Mouse (Mus musculus) hindbrain, embryonic 10.5 days (tissue): ENCODE data around the gene Lingo2. TPM values are rescaled to one million over a fixed set of nuclear protein-coding genes. Genes with fewer than 3 reads are reported as not detected.
"Not testable (repeated sequence)": the region's sequence is repeated elsewhere in the genome, so short reads cannot be mapped to it uniquely, and the experiment has no call there.

Experiments
- DNase-seq: peaks from one replicate; pipeline ENCODE4 v3.0.0-alpha.2; 2017; ENCODE audit warnings: low spot score
- H3K27ac ChIP-seq: fragments of 300-500 bp; sonication (generic); 2 replicates; pipeline ENCODE4 v1.5.1; 2016; ENCODE audit warnings: mild to moderate bottlenecking, moderate library complexity
- H3K27me3 ChIP-seq: fragments of 300-500 bp; sonication (generic); 2 replicates; pipeline ENCODE4 v1.6.1; 2016; ENCODE audit warnings: mild to moderate bottlenecking; ENCODE audit not compliant: poor library complexity, insufficient read depth, severe bottlenecking
- H3K36me3 ChIP-seq: fragments of 300-500 bp; sonication (generic); 2 replicates; pipeline ENCODE4 v1.6.1; 2016; ENCODE audit warnings: mild to moderate bottlenecking, moderate library complexity
- H3K4me1 ChIP-seq: fragments of 300-500 bp; sonication (generic); replicated peaks from 2 replicates; pipeline ENCODE4 v1.6.1; 2016; ENCODE audit warnings: mild to moderate bottlenecking
- H3K4me3 ChIP-seq: fragments of 300-500 bp; sonication (generic); 2 replicates; pipeline ENCODE4 v1.5.1; 2016; ENCODE audit warnings: mild to moderate bottlenecking, moderate library complexity
- H3K9me3 ChIP-seq: fragments of 300-500 bp; sonication (generic); 2 replicates; pipeline ENCODE4 v1.6.1; 2016; ENCODE audit warnings: mild to moderate bottlenecking, moderate library complexity
- WGBS: fragments of 180-500 bp; shearing (Covaris S2); methylation state at CpG from one replicate; pipeline ENCODE4 v1.1.7; 2016; 5-methylcytosine and 5-hydroxymethylcytosine counted together
- polyA plus RNA-seq: library from polyadenylated mRNA; unstranded; fragments of >200 nt; fragmentation: Nextera tagmentation; extraction: Ambion mirVana; gene quantifications from 2 replicates; pipeline ENCODE4 v1.2.1, GENCODE M21; 2016

Lingo2 gene
- polyA plus RNA-seq, 1 experiment from 2014 or later = 0.99 TPM

- H3K9me3 ChIP-seq = no peaks in the 10 kb centered on the region
Observed at GRCm38 (mm10) chr4:36186231-36186922, 765.2 kb downstream of the Lingo2 start.

GRCm38 (mm10) chr4:36183643-36184042 is 767.9 kb downstream of the Lingo2 start:
- no peak for DNase-seq
- 73% methylated on average over 4 of the region's 4 CpGs for WGBS
- Histone ChIP-seq H3K9me3 (no peaks in the 10 kb centered on the region), H3K4me1 (no peaks in the 10 kb centered on the region), H3K27me3 (no peaks in the 10 kb centered on the region), H3K27ac (no peak overlapping the region), H3K4me3 (no peak overlapping the region), H3K36me3 (no peaks in the 10 kb centered on the region)

More at GRCm38 (mm10) chr4:36186231-36186922, 765.2 kb downstream of the Lingo2 start:
- 65% methylated on average over 7 of the region's 7 CpGs for WGBS
- no peak overlapping the region for H3K27ac ChIP-seq
- no peak overlapping the region for H3K4me3 ChIP-seq
- no peaks in the 10 kb centered on the region for H3K27me3 ChIP-seq
- DNase-seq = no peak
- no peaks in the 10 kb centered on the region for H3K36me3 ChIP-seq
- H3K4me1 ChIP-seq = no peaks in the 10 kb centered on the region

GRCm38 (mm10) chr4:36170099-36170498 is 781.4 kb downstream of the Lingo2 start:
- no peaks in the 10 kb centered on the region for H3K9me3 ChIP-seq
- no peaks in the 10 kb centered on the region for H3K36me3 ChIP-seq
- no peaks in the 10 kb centered on the region for H3K4me1 ChIP-seq
- H3K27ac ChIP-seq = no peak overlapping the region
- no peak overlapping the region for H3K4me3 ChIP-seq
- no peak for DNase-seq
- no peaks in the 10 kb centered on the region for H3K27me3 ChIP-seq
- 43% methylated on average over 1 of the region's 1 CpGs for WGBS

- DNase-seq = no peak
- H3K27ac ChIP-seq = no peak overlapping the region
- H3K4me3 ChIP-seq = no peak overlapping the region
- no peaks in the 10 kb centered on the region for H3K27me3 ChIP-seq
- no peaks in the 10 kb centered on the region for H3K36me3 ChIP-seq
- H3K4me1 ChIP-seq = no peaks in the 10 kb centered on the region
- H3K9me3 ChIP-seq = no peaks in the 10 kb centered on the region
Observed at GRCm38 (mm10) chr4:36131341-36131740, 820.2 kb downstream of the Lingo2 start.

DNA sequence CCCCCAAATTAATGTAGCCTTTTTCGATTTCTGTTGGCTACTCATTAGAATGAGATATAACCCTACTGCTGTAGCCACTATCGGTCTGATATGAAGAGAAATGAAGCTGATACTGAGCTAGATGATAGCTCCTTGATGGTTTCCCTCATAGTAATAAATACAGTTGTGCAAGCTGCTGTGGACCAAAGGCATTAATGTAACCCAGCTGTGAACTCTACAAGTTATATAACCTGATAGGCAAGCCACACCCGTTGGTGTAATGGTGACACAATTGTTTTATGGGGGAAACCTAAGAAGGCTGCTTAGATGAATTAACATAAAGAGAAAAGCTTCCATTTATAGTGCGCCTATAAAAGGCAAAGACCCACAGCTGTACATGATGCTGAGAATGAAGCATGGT is 856.1 kb downstream of the Lingo2 start:
- Histone ChIP-seq H3K27me3 (no peaks in the 10 kb centered on the region), H3K36me3 (no peaks in the 10 kb centered on the region), H3K9me3 (no peaks in the 10 kb centered on the region), H3K27ac (no peak overlapping the region), H3K4me3 (no peak overlapping the region), H3K4me1 (no peaks in the 10 kb centered on the region)
- DNase-seq = no peak
- 88% methylated on average over 4 of the region's 4 CpGs for WGBS

DNA sequence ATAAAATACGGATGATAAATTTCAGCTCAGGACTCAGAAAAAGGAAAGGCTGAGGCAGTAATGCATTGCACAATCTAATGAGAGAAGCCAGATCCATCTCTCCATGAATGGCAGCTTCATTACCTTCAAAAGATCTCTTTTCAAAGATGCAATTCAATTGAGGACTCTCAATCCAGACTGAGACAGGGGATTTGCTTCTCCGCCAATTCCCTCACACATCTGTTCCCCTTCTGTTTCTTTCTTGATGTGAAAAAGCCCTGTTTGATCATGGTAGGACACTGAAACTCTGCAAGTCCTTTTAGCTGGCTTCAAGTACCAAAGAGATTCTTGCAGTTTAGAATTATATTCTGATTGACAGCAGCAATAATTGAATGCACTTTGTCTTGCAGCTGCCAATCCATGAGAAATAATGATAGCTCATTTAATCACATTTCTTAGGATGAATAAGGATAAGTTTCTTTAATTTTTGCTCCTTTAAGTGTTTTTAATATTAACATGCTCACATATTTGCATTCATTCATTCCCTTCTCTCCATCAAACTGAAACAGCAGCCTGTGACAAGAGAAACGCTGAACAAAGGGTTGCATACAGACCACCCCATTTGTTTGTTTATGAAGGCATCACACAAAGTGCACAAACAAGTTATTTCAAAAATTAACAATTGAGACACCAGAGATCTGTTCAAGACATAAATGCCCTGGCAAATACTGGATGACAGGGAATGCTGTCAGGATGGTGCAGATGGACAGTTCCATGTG is 870.3 kb downstream of the Lingo2 start:
- Histone ChIP-seq H3K27ac (no peak overlapping the region), H3K4me3 (no peak overlapping the region), H3K4me1 (no peaks in the 10 kb centered on the region), H3K36me3 (no peaks in the 10 kb centered on the region), H3K27me3 (no peaks in the 10 kb centered on the region), H3K9me3 (no peaks in the 10 kb centered on the region)
- DNase-seq = no peak
- WGBS = 68% methylated on average over 3 of the region's 3 CpGs

DNA sequence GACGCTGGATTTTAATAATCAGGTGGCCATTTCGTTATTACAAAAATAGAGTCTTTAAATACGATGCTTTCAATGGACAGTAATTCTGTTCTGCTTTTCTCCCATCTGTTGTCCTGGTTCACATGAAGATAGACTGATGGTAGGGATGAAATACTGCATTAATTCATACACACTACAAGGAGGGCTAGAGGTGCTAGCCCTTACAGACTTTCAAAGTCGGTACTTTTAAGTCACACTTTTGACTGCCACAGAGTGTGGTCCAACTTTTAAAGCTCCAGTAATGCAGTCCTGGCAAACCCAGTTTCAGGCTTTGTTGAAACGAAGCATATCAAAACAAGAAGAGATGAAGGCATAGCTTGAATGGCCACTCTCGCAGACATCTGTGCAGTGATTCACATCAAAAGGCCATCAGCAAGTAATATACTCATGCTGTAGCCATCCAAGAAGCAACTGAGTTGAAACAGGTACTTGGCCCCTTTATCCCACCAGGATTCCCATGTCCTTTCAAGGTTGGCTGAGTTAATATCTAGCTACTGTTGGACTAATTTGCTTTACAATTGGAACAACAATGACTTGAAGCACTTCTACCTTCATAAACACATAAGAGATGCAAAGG is 872.5 kb downstream of the Lingo2 start:
- no peak overlapping the region for H3K4me3 ChIP-seq
- no peak for DNase-seq
- H3K36me3 ChIP-seq = no peaks in the 10 kb centered on the region
- no peak overlapping the region for H3K27ac ChIP-seq
- H3K9me3 ChIP-seq = no peaks in the 10 kb centered on the region
- H3K27me3 ChIP-seq = no peaks in the 10 kb centered on the region
- 88% methylated on average over 6 of the region's 6 CpGs for WGBS
- no peaks in the 10 kb centered on the region for H3K4me1 ChIP-seq

DNA sequence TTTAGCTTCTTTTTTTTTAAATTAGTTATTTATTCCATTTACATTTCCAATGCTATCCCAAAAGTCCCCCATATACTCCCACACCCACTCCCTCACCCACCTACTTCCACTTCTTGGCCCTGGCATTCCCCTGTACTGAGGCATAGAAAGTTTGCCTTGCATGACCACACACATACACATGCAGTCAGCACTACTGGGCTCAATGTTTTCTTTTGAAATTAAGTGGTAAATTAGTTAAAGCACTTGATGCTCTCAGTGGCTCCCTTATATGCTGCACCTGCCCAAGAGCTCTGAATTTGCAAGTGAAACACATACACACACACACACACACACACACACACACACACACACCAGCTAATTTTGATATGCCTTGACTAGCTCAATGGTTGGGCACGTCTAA is 886.8 kb downstream of the Lingo2 start:
- not testable (repeated sequence) for DNase-seq, H3K27ac ChIP-seq, H3K4me3 ChIP-seq, H3K4me1 ChIP-seq, H3K27me3 ChIP-seq, H3K9me3 ChIP-seq, H3K36me3 ChIP-seq
- WGBS = 67% methylated on average over 1 of the region's 1 CpGs

GRCm38 (mm10) chr4:36052791-36053376 is 898.7 kb downstream of the Lingo2 start:
- Histone ChIP-seq H3K9me3 (no peaks in the 10 kb centered on the region), H3K4me1 (no peaks in the 10 kb centered on the region), H3K27me3 (no peaks in the 10 kb centered on the region), H3K4me3 (no peak overlapping the region), H3K27ac (no peak overlapping the region), H3K36me3 (no peaks in the 10 kb centered on the region)
- DNase-seq = no peak
- 73% methylated on average over 6 of the region's 6 CpGs for WGBS

DNA sequence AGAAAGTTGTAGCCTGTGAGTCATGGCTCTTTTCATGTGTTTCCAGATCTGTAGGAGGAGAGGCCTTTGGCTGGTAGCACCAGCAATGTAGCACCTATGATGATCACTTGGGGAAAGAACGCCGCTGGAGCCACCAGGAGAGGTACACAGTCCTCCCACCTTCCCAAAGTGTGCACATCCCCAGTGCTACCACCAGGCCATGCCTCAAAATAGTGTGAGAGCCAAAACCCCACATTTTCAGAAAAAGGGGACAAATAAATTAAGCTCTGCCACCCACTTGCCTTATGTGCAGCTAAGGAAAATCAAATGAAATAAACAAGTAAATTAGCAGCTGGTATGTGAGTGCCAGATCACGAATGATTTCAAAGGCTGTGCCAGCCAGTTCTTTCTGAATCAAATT is 911.2 kb downstream of the Lingo2 start:
- Histone ChIP-seq H3K9me3 (no peaks in the 10 kb centered on the region), H3K36me3 (no peaks in the 10 kb centered on the region), H3K4me3 (no peak overlapping the region), H3K27me3 (no peaks in the 10 kb centered on the region), H3K4me1 (no peaks in the 10 kb centered on the region), H3K27ac (no peak overlapping the region)
- DNase-seq = no peak
- WGBS = 91% methylated on average over 3 of the region's 3 CpGs

- Histone ChIP-seq H3K9me3 (no peaks in the 10 kb centered on the region), H3K4me3 (no peak overlapping the region), H3K27ac (no peak overlapping the region), H3K4me1 (no peaks in the 10 kb centered on the region), H3K36me3 (no peaks in the 10 kb centered on the region), H3K27me3 (no peaks in the 10 kb centered on the region)
- DNase-seq = no peak
- WGBS = 93% methylated on average over 2 of the region's 2 CpGs
Observed at GRCm38 (mm10) chr4:36038742-36039141, 912.8 kb downstream of the Lingo2 start.

DNA sequence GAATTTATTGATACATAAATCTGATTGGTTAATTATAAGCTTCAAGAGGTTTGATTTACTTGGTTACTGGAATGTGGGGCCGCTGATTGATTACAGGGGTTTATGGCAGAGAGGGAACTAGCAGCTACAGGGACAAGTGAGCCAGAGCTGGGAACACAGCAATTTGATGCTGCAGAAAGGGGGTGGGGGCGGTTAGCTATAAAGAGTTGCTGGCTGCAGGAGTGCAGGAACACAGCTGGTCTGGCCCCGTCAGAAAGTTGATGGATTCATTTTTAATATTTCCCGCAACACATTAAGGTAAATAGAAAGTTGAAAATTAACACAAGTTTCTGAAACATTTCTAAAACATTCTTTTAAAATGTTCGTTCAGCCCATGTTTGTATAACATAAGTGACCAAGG is 919.5 kb downstream of the Lingo2 start:
- Histone ChIP-seq H3K36me3 (no peaks in the 10 kb centered on the region), H3K4me3 (no peak overlapping the region), H3K27ac (no peak overlapping the region), H3K27me3 (no peaks in the 10 kb centered on the region), H3K9me3 (no peaks in the 10 kb centered on the region), H3K4me1 (no peaks in the 10 kb centered on the region)
- 84% methylated on average over 5 of the region's 5 CpGs for WGBS
- DNase-seq = no peak

- Histone ChIP-seq H3K4me3 (no peak overlapping the region), H3K36me3 (no peaks in the 10 kb centered on the region), H3K27me3 (no peaks in the 10 kb centered on the region), H3K9me3 (no peaks in the 10 kb centered on the region), H3K27ac (no peak overlapping the region), H3K4me1 (no peaks in the 10 kb centered on the region)
- WGBS = 59% methylated on average over 4 of the region's 4 CpGs
- no peak for DNase-seq
Observed at GRCm38 (mm10) chr4:36014181-36014580, 937.4 kb downstream of the Lingo2 start.
